Mouse (Mus musculus) kidney, postnatal 25 days (tissue): ENCODE measurements around the gene Dgkg.

Experiments used
- DNase-seq, 2 experiments: peaks; one replicate each; pipeline ENCODE4 v3.0.0; 2021; ENCODE audit warnings: mixed read lengths in 2 of 2

Dgkg gene

GRCm38 (mm10) chr16:22589619-22590018 lies 67.4 kb downstream of the Dgkg start:
- no peak for DNase-seq

GRCm38 (mm10) chr16:22586151-22586836 lies 70.7 kb downstream of the Dgkg start:
- no peak for DNase-seq

- DNase-seq: no peak
Measured at GRCm38 (mm10) chr16:22585523-22585922, 71.5 kb downstream of the Dgkg start.

- DNase-seq: no peak
Measured at GRCm38 (mm10) chr16:22583401-22583800, 73.6 kb downstream of the Dgkg start.

GRCm38 (mm10) chr16:22582173-22582929 lies 74.7 kb downstream of the Dgkg start:
- DNase-seq: peak in 1 of 2 experiments; percentile 23

- no peak for DNase-seq
Measured at GRCm38 (mm10) chr16:22580103-22580502, 76.9 kb downstream of the Dgkg start.

GRCm38 (mm10) chr16:22578883-22579282 lies 78.1 kb downstream of the Dgkg start:
- no peak for DNase-seq

- no peak for DNase-seq
Measured at GRCm38 (mm10) chr16:22577656-22578055, 79.4 kb downstream of the Dgkg start.

GRCm38 (mm10) chr16:22574164-22574563 lies 82.9 kb downstream of the Dgkg start:
- DNase-seq: no peak

GRCm38 (mm10) chr16:22572641-22573341 lies 84.2 kb downstream of the Dgkg start:
- DNase-seq: peak; percentile 29 to 65

- no peak for DNase-seq
Measured at GRCm38 (mm10) chr16:22564907-22565272, 92.1 kb downstream of the Dgkg start.

GRCm38 (mm10) chr16:22564259-22564906 lies 92.6 kb downstream of the Dgkg start:
- DNase-seq: peak; percentile 78 to 80

GRCm38 (mm10) chr16:22563594-22563993 lies 93.4 kb downstream of the Dgkg start:
- DNase-seq: no peak

GRCm38 (mm10) chr16:22554996-22555395 lies 102.0 kb downstream of the Dgkg start:
- DNase-seq: peak in 1 of 2 experiments; percentile 56

GRCm38 (mm10) chr16:22552351-22552750 lies 104.7 kb downstream of the Dgkg start:
- DNase-seq: no peak

GRCm38 (mm10) chr16:22551231-22552000 lies 105.6 kb downstream of the Dgkg start:
- peak; percentile 54 to 61 for DNase-seq

GRCm38 (mm10) chr16:22549346-22549745 lies 107.7 kb downstream of the Dgkg start:
- DNase-seq: no peak

GRCm38 (mm10) chr16:22548167-22549080 lies 108.6 kb downstream of the Dgkg start:
- DNase-seq: peak; percentile 90 to 91

GRCm38 (mm10) chr16:22547741-22548140 lies 109.3 kb downstream of the Dgkg start:
- no peak for DNase-seq

- no peak for DNase-seq
Measured at GRCm38 (mm10) chr16:22545799-22546198, 111.2 kb downstream of the Dgkg start.

GRCm38 (mm10) chr16:22545016-22545561 lies 111.9 kb downstream of the Dgkg start:
- DNase-seq: no peak
